Mouse (Mus musculus): ENCODE measurements around the gene Sfxn3.
A peak's percentile ranks its signal among the peaks of the same experiment; 100 is the strongest.

Gene Sfxn3

GRCm38 (mm10) chr19:45075323-45076035, 28.2 kb downstream of the Sfxn3 start:
- no peak for DNase-seq (ENCODE audit: low read depth, low spot score)

DNA sequence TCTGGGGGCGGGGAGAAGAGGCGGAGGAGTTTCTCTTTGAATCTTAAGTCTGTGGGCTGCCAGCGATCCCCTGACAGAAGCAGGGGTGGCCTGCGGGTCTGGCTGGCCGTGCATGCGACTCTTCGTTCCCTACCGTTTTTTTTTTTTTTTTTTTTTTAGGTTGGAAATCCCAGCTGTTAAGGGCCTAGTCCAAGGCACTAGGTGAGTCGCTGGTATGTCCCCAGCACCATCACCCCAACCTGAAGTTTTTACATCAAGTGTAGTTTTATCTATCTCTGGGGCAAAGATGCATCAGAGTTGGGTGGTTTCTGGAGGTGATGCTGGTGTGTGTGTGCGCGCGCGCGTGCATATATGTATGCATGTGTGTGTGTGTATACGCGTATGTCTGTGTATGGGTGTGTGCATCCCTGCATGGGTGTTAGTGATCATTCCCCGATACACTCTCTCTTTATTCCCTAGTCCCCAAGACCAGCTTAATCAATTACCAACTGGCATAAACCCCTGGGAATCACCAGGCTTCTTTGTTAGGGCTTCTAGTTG, 28.8 kb downstream of the Sfxn3 start:
- DNase-seq (ENCODE audit: low read depth, low spot score): peak; percentile 39

DNA sequence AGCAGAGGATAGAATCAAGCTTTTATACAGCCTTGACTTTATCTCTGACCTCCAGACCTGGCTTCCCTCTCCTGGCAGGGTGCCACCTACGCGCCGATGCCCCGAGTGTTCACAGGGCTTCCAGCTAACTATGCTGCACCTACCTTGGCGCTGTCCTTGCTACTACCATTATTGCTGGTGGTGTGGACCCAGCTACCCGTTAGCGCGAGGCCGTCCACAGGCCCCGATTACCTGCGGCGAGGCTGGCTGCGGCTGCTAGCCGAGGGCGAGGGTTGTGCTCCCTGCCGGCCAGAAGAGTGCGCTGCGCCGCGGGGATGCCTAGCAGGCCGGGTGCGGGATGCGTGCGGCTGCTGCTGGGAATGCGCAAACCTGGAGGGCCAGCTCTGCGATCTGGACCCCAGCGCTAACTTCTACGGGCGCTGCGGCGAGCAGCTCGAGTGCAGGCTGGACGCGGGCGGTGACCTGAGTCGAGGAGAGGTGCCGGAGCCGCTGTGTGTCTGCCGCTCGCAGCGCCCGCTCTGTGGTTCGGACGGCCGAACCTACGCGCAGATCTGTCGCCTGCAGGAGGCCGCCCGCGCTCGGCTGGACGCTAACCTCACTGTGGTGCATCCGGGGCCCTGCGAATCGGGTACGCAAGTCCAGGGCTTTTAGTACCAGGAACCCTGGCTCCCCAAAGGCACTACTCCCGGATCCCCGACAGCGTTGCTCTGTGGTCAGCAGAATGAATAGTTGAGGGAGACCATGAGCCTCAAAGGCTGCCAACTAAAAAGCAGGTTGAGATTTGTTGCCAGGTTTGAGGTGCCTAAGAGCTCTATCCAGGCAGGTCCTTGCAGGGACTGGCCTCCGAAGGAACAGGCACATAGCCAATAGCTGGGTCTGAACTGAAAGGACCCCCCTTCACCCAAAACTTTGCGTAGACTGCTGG, 29.5 kb downstream of the Sfxn3 start:
- peak; percentile 60 for DNase-seq (ENCODE audit: low read depth, low spot score)

DNA sequence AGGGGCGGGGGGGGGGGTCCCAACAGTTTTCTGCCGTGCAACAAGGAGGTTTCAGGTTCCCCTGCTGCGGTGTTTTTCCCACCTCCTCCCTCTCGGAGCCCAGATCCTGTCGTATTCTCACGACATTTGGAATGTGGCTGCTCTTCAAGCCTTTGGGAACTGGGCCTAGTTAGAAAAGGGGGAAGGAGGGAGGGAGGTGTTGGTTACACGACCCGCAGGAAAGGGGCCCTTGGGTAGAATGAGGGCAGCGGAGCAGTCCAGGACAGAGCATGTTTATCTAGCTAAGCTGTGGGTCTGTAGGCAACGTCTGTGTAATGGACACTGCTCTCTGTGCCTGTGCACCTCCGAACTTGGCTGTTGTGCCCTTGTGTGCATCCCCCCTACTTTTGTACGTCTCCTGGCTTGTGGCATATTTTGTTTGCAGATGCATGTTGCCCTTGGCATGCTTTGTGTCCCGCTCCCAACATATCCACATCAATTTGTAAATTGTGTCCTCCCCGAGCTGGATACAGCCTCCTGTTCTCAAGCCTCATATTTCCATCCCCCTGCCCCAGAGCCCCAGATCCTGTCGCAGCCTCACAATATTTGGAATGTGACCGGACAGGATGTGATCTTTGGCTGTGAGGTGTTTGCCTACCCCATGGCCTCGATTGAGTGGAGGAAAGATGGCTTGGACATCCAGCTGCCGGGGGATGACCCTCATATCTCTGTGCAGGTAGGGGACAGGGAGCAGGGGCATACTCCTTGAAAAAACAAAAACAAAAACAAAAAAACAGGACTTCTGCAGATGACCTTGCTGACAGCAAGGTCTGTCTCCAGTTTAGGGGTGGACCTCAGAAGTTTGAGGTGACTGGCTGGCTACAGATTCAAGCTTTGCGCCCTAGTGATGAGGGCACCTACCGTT, 30.7 kb downstream of the Sfxn3 start:
- DNase-seq (ENCODE audit: low read depth, low spot score): no peak

DNA sequence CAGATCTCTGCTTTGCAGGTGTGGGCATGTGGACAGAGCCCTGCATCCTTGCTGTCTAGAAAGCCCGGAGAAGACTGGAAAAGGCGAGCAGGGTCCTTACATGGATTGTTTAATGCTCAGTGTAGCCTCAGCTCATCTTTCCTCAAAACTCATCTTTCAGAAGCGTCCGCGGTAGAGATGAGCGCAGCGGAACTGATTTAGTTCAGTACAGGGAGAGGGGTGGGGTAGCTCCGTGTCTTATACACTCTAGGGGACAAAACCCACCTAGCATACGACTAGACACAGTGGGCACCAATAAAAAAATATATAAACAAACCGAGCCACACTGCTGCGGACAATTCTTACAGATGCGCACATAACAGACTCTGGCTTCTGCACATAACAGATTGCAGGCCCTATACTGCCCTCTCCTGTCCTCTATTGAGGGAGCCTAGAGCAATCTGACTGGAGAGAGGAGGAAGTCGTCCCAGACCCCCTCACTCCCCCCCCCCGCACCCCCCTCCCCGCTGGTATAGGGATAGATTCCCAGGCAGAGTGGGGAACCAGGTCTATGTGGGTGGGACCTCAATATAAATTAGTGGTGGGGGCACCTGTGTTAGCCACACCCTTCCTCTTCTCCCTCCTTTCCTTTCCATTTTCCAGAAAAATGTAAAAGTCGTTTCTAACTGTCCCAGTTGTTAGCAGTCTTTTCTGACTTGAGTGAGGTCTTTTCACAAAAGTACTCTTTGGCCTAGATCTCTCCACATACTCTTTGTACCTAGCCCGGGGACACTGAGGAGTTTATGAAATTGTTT, 31.9 kb downstream of the Sfxn3 start:
- DNase-seq (ENCODE audit: low read depth, low spot score): peak; percentile 51

GRCm38 (mm10) chr19:45079769-45080515, 32.6 kb downstream of the Sfxn3 start:
- peak; percentile 87 for DNase-seq (ENCODE audit: low read depth, low spot score)

- DNase-seq (ENCODE audit: low read depth, low spot score): no peak
These were observed 33.4 kb downstream of the Sfxn3 start for GRCm38 (mm10) chr19:45080711-45081110.

- DNase-seq (ENCODE audit: low read depth, low spot score): peak; percentile 73
These were observed 34.0 kb downstream of the Sfxn3 start for GRCm38 (mm10) chr19:45081279-45081678.

DNA sequence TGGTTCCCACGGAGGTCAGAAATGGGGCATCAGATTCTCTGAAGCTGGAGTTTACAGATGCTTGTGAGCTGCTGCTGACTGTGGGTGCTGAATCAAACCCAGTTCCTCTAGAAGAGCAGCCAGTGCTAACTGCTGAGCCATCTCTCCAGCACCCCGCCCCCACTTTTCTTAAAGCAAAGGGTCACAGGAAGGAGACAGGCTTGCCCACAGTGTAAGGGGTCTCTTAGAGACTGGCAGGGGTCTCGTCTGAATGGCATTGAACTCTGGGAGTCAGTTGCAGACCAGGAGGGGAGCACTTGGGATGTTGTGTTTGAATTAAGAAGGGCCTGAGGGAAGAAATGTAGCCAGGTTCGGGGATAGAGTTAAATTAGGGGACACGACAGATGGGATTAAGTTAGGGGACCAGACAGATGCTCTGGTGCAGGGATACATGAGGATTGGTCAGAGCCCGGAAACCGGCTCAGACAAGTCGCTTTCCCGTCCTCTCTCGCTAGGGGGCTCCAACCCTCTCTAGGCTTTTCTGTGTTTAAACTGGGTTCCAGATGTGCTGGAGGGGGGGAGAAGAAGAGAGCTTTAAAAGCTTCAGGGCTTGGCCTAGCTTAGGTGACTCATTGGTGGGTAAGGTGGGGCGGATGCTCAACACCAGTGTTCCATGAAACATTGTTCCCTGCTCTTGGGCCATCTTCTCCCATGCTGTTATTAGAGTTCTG, 34.7 kb downstream of the Sfxn3 start:
- DNase-seq (ENCODE audit: low read depth, low spot score): peak; percentile 57

DNA sequence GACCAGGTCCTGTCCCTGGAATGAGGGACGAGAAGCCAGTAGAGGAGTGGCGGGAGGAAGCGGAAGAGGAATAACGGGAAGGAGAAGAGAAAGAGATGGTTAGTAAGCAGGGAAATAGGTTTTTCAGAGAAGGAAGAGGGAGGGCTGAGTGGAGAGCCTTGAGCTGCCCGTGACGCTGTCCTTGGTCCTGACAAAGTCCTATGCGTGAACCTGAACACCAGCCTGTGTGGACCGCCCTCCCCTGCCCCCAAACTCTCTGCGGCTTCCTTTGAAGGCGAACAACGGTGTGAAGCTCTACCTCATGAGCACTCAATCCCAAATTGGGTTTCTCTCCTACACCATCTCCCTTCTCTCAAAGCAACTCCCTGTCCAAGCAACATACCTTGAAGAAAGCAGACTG, 50.6 kb downstream of the Sfxn3 start:
- peak; percentile 27 for DNase-seq (ENCODE audit: low read depth, low spot score)

GRCm38 (mm10) chr19:45100486-45101270, 53.4 kb downstream of the Sfxn3 start:
- no peak for DNase-seq (ENCODE audit: low read depth, low spot score)

DNA sequence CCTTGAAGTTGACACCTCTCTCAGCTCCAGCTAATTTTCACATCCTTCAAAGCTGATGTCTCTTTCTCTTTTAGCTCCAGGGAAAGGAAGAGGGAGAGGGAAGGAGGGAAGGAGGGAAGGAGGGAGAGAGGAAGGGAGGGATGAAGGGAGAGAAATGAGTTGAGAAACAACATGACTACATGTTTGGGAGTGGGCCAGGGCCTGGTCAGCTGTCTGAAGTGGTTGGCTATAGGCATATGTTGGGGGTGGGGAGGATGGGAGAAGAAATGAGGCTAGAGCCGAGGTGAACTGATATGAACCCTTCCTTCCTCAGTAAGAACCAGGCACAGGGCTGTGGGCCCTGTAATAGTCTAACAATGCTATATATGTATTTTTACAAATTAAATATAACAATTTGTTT, 58.3 kb downstream of the Sfxn3 start:
- DNase-seq (ENCODE audit: low read depth, low spot score): no peak
